Mouse (Mus musculus): Measurements from ENCODE around the gene Abl1. TPM values are rescaled to one million over a fixed set of nuclear protein-coding genes. Genes with fewer than 3 reads are reported as not detected.

Gene Abl1
- polyA plus RNA-seq, 1 experiment: 39.9 TPM

DNA sequence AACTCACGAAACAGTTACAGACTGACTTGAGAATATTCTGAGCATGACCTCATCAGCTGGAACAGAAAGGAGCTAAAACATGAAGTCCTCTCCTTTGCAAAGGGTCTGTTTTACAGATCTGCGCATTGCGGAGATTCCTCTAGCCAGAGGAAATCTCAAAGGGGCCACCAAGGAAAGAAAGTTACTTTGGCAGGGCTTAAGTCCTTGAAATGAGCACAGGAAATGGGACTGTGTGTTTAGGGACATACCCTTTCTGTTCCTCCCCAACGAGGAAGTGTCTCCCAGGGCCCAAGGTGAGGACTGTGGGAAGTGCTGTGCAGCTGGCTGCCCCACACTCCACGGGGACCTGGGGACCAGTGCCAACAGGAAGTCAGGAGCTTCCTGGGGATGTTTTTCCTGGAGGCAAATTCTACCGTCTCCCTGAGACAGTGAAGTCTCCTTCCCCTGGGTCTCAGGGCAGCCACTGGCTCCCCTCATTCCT lies 81.5 kb downstream of the Abl1 start:
- peak overlapping the region; percentile 28 for H3K27ac ChIP-seq (ENCODE audit: insufficient read depth, low read length)
- TF ChIP-seq CTCF (IDR thresholded peaks at IDR 0.05; ENCODE audit: extremely low read depth, insufficient read depth, low read length) (no peak), POLR2A (IDR thresholded peaks at IDR 0.05; ENCODE audit: extremely low read depth, insufficient read depth, low read length) (no peak)
- no peak overlapping the region for H3K4me3 ChIP-seq (ENCODE audit: insufficient read depth, low read length)
- peaks cover 7% of the 10 kb centered on the region for H3K4me1 ChIP-seq (ENCODE audit: control insufficient read depth, insufficient read depth, low read length)

DNA sequence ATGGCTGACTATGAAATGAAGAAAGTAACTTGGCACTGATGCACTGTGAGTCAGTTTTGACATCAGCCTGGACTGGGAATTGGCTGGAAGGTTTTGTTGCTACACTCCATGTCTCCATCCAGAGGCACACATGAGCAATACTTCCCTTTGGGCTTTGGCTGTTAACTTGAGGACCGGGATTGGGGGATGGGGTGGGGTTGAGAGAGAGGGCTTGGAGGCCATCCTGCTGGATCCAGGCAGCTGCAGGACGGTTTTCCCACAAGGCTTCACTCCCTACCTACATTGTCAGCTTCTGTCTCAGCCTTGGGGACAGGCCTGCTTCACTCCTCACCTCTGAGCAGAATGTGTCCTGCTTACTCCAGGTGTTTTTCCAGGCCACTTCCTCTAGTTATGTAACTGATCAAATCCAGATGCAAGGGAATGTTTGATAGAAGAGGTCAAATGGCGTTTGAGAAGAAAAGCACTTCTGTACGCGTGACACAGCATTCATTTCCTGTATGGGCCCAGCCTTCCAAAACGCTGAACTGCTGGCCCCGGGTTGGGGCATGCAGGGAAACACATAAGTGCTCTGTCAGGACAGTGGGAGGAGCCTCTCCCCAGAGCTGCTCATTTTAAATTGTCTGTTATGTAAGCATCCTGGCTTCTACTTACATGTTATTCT lies 82.7 kb downstream of the Abl1 start:
- peak overlapping the region; percentile 36 for H3K27ac ChIP-seq (ENCODE audit: insufficient read depth, low read length)
- no peak overlapping the region for H3K4me3 ChIP-seq (ENCODE audit: insufficient read depth, low read length)
- H3K4me1 ChIP-seq (ENCODE audit: control insufficient read depth, insufficient read depth, low read length): peaks cover 7% of the 10 kb centered on the region
- no peak for TF ChIP-seq POLR2A (IDR thresholded peaks at IDR 0.05; ENCODE audit: extremely low read depth, insufficient read depth, low read length)

DNA sequence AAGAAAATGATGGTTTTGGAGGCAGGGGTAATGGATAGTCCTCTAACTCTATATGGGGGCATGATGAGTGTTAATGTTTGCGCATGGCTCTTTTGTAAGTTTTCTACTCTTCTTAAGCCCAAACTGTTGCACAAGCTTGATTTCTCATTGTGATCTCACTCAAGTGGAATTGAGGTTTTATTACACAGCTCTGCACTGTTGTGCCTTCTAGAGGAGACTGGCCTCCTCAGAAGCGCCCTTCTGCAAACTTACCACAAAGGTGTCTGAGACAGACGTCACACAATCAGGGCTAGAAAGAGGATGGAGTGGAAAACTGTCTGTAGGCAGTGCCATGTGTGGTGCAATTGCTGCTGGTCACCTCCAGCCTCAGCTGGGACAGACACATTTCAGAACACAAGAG lies 88.3 kb downstream of the Abl1 start:
- Histone ChIP-seq H3K4me1 (ENCODE audit: control insufficient read depth, insufficient read depth, low read length) (no peaks in the 10 kb centered on the region), H3K27ac (ENCODE audit: insufficient read depth, low read length) (no peak overlapping the region)
- TF ChIP-seq POLR2A (IDR thresholded peaks at IDR 0.05; ENCODE audit: extremely low read depth, insufficient read depth, low read length): no peak
- no peak for TF ChIP-seq CTCF (IDR thresholded peaks at IDR 0.05; ENCODE audit: extremely low read depth, insufficient read depth, low read length)

DNA sequence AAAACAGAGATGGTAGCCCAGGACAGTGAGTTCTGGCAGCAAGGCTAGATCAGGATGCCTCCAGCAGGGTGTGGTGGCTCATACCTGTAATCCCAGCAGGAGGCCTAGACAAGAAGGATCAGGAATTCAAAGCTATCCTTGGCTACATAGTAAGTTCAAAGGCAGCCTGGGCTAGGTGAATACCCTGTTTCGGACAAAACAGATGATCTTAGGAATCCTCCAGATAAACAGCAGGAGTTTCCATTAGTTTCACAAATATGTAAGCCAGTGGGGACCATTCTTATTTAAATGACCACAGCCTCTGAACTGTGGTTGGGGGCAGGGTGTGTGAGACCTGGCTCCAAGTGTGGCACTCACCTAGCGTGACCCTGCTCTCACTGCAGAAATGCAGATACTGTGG lies 91.1 kb downstream of the Abl1 start:
- Histone ChIP-seq H3K4me3 (ENCODE audit: insufficient read depth, low read length) (no peak overlapping the region), H3K4me1 (ENCODE audit: control insufficient read depth, insufficient read depth, low read length) (no peaks in the 10 kb centered on the region), H3K27ac (ENCODE audit: insufficient read depth, low read length) (no peak overlapping the region)
- TF ChIP-seq POLR2A (IDR thresholded peaks at IDR 0.05; ENCODE audit: extremely low read depth, insufficient read depth, low read length) (no peak), CTCF (IDR thresholded peaks at IDR 0.05; ENCODE audit: extremely low read depth, insufficient read depth, low read length) (no peak)

More for the DNA sequence above, 88.3 kb downstream of the Abl1 start:
- H3K4me3 ChIP-seq (ENCODE audit: insufficient read depth, low read length): no peak overlapping the region

DNA sequence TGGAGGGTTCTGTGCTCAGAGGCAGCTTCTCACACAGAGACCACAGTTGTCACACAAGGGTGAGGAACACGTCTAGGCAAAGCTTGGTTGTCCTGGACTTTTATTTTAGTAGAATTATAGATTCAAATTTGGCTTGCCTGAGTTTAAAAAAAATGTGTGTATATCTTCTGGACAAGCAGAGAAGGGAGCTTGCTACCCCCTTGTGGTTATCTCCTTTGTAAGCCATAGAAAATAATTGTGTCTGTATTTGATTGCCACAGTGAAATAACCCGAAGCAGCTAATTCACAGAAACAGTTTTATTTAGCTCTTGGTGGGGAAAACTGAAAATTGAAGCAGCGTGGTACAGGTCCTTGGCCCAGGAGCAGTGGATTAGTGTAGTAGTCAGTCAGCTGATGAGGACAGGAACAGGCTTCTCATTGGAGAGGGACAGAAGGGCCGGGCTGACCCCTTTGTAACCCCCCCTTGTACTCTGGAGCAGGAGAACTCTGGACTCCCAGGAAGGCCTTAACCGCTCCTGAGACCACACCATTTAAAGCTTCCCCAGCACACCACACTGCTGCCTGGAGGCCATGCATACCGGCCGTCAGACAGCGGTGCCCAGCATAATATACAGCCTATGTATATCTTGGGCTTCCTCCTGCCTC lies 94.9 kb downstream of the Abl1 start:
- Histone ChIP-seq H3K27ac (ENCODE audit: insufficient read depth, low read length) (no peak overlapping the region), H3K4me3 (ENCODE audit: insufficient read depth, low read length) (no peak overlapping the region), H3K4me1 (ENCODE audit: control insufficient read depth, insufficient read depth, low read length) (no peaks in the 10 kb centered on the region)
- TF ChIP-seq POLR2A (IDR thresholded peaks at IDR 0.05; ENCODE audit: extremely low read depth, insufficient read depth, low read length): no peak
- TF ChIP-seq CTCF (IDR thresholded peaks at IDR 0.05; ENCODE audit: extremely low read depth, insufficient read depth, low read length): no peak

DNA sequence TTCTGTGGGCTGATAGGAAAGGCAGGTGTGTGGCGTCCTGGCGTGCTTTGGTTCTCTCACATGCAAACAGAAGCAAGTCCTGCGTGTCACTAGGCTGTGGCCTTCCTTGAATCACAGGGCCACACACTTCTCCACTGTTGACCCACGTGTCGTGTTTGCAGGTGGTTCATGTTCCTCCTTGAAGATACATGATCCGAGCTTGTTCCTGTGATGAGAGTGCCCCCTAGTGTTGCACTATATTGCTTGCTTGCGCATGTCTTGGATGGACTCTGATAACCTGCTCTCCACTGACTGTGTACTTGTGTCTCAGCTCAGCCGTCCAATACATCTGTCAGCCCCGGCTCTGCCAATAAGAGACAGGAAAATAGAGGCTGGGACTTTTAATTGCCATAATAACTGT lies 96.9 kb downstream of the Abl1 start:
- peak; percentile 97 for TF ChIP-seq CTCF (IDR thresholded peaks at IDR 0.05; ENCODE audit: extremely low read depth, insufficient read depth, low read length)
- no peak for TF ChIP-seq POLR2A (IDR thresholded peaks at IDR 0.05; ENCODE audit: extremely low read depth, insufficient read depth, low read length)
- Histone ChIP-seq H3K4me1 (ENCODE audit: control insufficient read depth, insufficient read depth, low read length) (no peaks in the 10 kb centered on the region), H3K27ac (ENCODE audit: insufficient read depth, low read length) (no peak overlapping the region), H3K4me3 (ENCODE audit: insufficient read depth, low read length) (no peak overlapping the region)

DNA sequence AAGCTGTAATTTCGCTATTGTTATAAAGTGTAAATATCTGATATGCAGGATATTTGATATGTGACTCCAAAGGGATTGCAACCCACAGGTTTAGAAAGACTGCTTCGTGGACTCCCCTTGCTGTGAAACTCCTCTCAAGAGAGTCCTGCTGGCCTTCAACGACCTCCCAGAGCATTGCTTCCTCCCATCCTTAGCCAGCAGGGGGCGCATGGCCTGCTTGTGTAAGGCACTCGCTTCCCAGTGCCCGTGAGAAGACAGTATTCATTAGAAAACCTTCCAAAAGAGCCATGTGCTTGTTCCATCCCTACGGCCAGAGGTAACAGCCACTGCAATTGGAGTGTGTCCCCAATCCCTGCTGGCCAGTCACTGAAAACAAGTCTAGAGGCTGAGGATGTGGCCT lies 98.9 kb downstream of the Abl1 start:
- TF ChIP-seq CTCF (IDR thresholded peaks at IDR 0.05; ENCODE audit: extremely low read depth, insufficient read depth, low read length) (peak; percentile 85), POLR2A (IDR thresholded peaks at IDR 0.05; ENCODE audit: extremely low read depth, insufficient read depth, low read length) (no peak)
- no peaks in the 10 kb centered on the region for H3K4me1 ChIP-seq (ENCODE audit: control insufficient read depth, insufficient read depth, low read length)
- no peak overlapping the region for H3K27ac ChIP-seq (ENCODE audit: insufficient read depth, low read length)
- H3K4me3 ChIP-seq (ENCODE audit: insufficient read depth, low read length): no peak overlapping the region

DNA sequence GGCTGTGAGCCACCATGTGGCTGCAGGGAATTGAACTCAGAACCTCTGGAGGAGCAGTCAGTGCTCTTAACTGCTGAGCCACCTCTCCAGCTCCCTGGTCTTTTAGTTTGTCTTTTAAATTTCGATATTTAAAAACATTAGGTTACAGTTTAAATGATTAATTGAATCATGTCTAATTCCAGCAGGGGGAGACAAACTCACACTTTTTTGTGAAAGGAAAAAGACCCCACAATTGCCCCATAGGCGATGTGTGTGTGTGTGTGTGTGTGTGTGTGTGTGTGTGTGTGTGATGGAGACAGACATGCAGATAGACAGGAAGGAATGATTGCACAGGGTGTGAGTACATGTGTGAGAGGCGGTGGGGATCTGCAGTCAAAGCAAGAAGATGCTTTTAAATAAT lies 100.1 kb downstream of the Abl1 start:
- H3K27ac ChIP-seq (ENCODE audit: insufficient read depth, low read length): no peak overlapping the region
- no peaks in the 10 kb centered on the region for H3K4me1 ChIP-seq (ENCODE audit: control insufficient read depth, insufficient read depth, low read length)
- no peak overlapping the region for H3K4me3 ChIP-seq (ENCODE audit: insufficient read depth, low read length)
- 0 out of 2 replicates have a peak, but pooled peaks have one; percentile 2 for TF ChIP-seq CTCF (IDR thresholded peaks at IDR 0.05; ENCODE audit: extremely low read depth, insufficient read depth, low read length)
- no peak for TF ChIP-seq POLR2A (IDR thresholded peaks at IDR 0.05; ENCODE audit: extremely low read depth, insufficient read depth, low read length)

DNA sequence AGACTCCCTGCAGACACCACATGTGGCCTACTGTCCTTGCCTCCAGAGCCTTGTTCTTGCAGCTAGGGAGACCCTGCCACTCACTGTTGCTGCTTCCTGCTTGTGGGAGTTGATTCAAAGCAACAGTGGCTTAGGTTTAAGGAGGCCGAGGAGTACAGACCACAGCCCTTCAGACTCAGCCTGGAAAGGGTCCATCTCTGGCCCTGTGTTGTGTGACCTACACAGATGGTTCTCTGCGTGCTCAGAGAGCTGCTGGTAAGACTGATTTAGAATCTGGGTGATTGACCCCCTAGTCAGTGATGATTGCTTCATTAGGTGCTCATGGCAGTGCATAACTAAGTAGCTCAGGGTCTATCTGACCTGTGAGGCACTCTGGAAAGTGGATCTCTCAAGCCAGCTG lies 101.0 kb downstream of the Abl1 start:
- no peaks in the 10 kb centered on the region for H3K4me1 ChIP-seq (ENCODE audit: control insufficient read depth, insufficient read depth, low read length)
- no peak overlapping the region for H3K27ac ChIP-seq (ENCODE audit: insufficient read depth, low read length)
- no peak for TF ChIP-seq CTCF (IDR thresholded peaks at IDR 0.05; ENCODE audit: extremely low read depth, insufficient read depth, low read length)
- TF ChIP-seq POLR2A (IDR thresholded peaks at IDR 0.05; ENCODE audit: extremely low read depth, insufficient read depth, low read length): no peak
- no peak overlapping the region for H3K4me3 ChIP-seq (ENCODE audit: insufficient read depth, low read length)

DNA sequence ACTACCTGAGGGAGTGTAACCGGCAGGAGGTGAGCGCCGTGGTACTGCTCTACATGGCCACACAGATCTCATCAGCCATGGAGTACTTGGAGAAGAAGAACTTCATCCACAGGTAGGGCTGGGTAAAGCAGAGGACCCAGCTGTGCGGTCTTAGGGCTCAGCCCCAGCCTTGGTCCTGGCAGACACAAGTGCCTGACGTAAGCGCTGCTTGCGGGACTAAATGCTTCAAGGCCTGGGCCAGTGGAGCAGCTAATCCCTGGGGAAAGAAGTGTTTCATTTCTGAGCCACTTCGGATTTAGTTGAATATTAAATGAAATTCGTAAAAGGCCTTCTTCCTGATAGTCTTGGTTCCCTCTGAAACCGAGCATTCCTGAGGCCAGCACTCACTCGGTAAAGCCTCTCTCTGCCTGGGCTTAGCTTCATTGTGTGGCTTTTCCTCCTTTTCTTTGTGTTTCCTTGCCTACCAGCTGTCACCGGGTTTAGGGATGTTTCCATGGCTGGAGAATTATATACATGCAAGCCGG lies 102.6 kb downstream of the Abl1 start:
- no peak overlapping the region for H3K27ac ChIP-seq (ENCODE audit: insufficient read depth, low read length)

More for the DNA sequence above, 102.6 kb downstream of the Abl1 start:
- no peaks in the 10 kb centered on the region for H3K4me1 ChIP-seq (ENCODE audit: control insufficient read depth, insufficient read depth, low read length)
- TF ChIP-seq CTCF (IDR thresholded peaks at IDR 0.05; ENCODE audit: extremely low read depth, insufficient read depth, low read length) (no peak), POLR2A (IDR thresholded peaks at IDR 0.05; ENCODE audit: extremely low read depth, insufficient read depth, low read length) (no peak)
- no peak overlapping the region for H3K4me3 ChIP-seq (ENCODE audit: insufficient read depth, low read length)
